Mouse (Mus musculus) forebrain, embryonic 16.5 days (tissue): ENCODE results near the gene Ppp5c. TPM values are rescaled to one million over a fixed set of nuclear protein-coding genes. Genes with fewer than 3 reads are reported as not detected.

Experiments used
- ATAC-seq: fragments of 200-750 bp; cut with Nextera tagmentation; 2 replicates; pipeline ENCODE4 v1.8.0; 2017; ENCODE audit warnings: mild to moderate bottlenecking, moderate library complexity
- H3K27ac ChIP-seq: fragments of 300-500 bp; sonication (generic); 2 replicates; pipeline ENCODE4 v1.5.1; 2014; ENCODE audit warnings: low read length, control low read depth
- H3K27me3 ChIP-seq: fragments of 300-500 bp; sonication (generic); replicated peaks from 2 replicates; pipeline ENCODE4 v1.6.1; 2014; ENCODE audit warnings: low read length; ENCODE audit not compliant: control insufficient read depth, insufficient read depth
- H3K36me3 ChIP-seq: fragments of 300-500 bp; sonication (generic); 2 replicates; pipeline ENCODE4 v1.6.1; 2014; ENCODE audit not compliant: control insufficient read depth, insufficient read depth
- H3K4me1 ChIP-seq: fragments of 300-500 bp; sonication (generic); replicated peaks from 2 replicates; pipeline ENCODE4 v1.6.1; 2014; ENCODE audit warnings: low read length; ENCODE audit not compliant: control insufficient read depth, insufficient read depth
- H3K4me2 ChIP-seq: fragments of 300-500 bp; sonication (generic); 2 replicates; pipeline ENCODE4 v1.6.1; 2014; ENCODE audit warnings: mild to moderate bottlenecking, low read length, control low read depth
- H3K4me3 ChIP-seq: fragments of 300-500 bp; sonication (generic); replicated peaks from 2 replicates; pipeline ENCODE4 v1.5.1; 2014; ENCODE audit warnings: mild to moderate bottlenecking, low read length, control low read depth
- H3K9ac ChIP-seq: fragments of 300-500 bp; sonication (generic); replicated peaks from 2 replicates; pipeline ENCODE4 v1.6.1; 2014; ENCODE audit warnings: low read depth, low read length, control low read depth
- H3K9me3 ChIP-seq: fragments of 300-500 bp; sonication (generic); 2 replicates; pipeline ENCODE4 v1.6.1; 2016; ENCODE audit warnings: low read length; ENCODE audit not compliant: control insufficient read depth
- WGBS: fragments of 180-500 bp; shearing (Covaris S2); extraction: QIAGEN DNeasy Blood & Tissue Kit; methylation state at CpG from one replicate; pipeline ENCODE4 v1.1.7; 2014; 5-methylcytosine and 5-hydroxymethylcytosine counted together
- polyA plus RNA-seq: library from polyadenylated mRNA; unstranded; fragments of >200 nt; fragmentation: Nextera tagmentation; extraction: Ambion mirVana; gene quantifications from 2 replicates; pipeline ENCODE4 v1.2.1, GENCODE M21; 2015

Gene Ppp5c
- polyA plus RNA-seq, 1 experiment from 2014 or later, result 121 TPM

DNA sequence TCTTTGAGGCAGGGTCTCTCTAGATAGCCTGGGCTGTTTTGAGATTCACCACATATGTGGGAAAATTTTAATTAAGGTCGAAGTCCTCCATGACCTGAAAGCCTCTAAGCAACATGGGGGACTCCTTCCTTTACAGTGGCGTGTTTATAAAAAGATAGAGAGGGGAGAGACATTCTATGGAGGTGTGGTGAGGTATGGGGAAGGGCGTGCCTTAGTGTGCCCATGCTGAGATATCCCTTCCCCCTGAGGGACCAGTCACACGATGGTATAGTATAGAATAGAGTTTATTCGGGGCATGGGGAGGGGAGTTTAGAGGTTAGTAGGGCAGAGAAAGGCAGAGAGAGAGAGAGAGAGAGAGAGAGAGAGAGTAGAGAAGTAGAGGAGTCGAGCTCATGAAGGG lies 49.6 kb downstream of the Ppp5c start:
- ATAC-seq, result no peak
- 73% methylated on average over 6 of the region's 6 CpGs for WGBS
- Histone ChIP-seq H3K27ac (no peak overlapping the region), H3K4me1 (peaks cover 15% of the 10 kb centered on the region), H3K9me3 (no peaks in the 10 kb centered on the region), H3K4me2 (no peak overlapping the region), H3K27me3 (no peaks in the 10 kb centered on the region), H3K4me3 (no peak overlapping the region), H3K9ac (no peak overlapping the region), H3K36me3 (no peaks in the 10 kb centered on the region)

DNA sequence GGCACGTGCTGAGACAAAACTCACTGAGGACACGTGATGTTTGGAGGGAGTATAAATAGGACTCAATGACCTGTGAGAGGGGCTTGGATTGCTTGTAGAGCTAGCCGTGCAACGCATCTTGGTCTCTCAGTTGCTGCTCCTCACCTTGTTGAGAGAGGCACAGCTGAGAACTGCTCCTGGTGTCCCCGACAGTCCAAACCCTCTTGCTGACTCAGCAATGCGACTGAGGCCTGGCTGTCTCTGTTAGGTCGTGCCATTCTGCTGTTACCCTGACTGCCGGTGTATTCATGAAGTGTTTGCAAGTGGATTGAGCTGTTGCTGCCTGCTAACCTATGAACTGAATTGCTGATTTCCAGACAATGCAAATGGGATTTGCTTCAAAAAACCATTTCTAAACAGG lies 51.4 kb downstream of the Ppp5c start:
- no peak overlapping the region for H3K27ac ChIP-seq
- no peak overlapping the region for H3K4me3 ChIP-seq
- H3K36me3 ChIP-seq, result no peaks in the 10 kb centered on the region
- H3K9ac ChIP-seq, result no peak overlapping the region
- no peaks in the 10 kb centered on the region for H3K27me3 ChIP-seq
- H3K4me1 ChIP-seq, result peaks cover 7% of the 10 kb centered on the region
- WGBS, result 58% methylated on average over 8 of the region's 8 CpGs
- H3K4me2 ChIP-seq, result no peak overlapping the region
- ATAC-seq, result no peak
- H3K9me3 ChIP-seq, result no peaks in the 10 kb centered on the region

DNA sequence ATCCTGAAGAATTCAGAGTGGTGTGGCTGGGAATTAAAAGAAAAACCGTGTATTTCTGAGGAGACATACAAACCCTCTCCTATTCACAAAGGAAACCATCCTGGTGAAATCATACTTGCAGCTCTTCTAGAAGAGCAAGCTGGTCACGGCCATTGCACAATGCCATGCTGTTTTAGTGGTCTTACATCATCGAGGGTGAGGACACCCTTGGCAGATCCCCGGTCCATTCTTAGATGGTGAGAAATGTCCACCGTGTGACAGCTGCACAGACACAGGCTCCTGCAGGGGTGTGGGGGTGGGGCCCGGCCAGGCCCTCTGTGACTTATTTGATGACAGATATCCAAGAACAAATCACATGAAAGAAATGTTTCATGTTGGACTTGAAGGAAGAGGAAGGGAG lies 53.7 kb downstream of the Ppp5c start:
- H3K27ac ChIP-seq, result no peak overlapping the region
- H3K9me3 ChIP-seq, result no peaks in the 10 kb centered on the region
- no peak overlapping the region for H3K4me2 ChIP-seq
- no peak overlapping the region for H3K4me3 ChIP-seq
- no peaks in the 10 kb centered on the region for H3K36me3 ChIP-seq
- WGBS, result 75% methylated on average over 6 of the region's 6 CpGs
- no peaks in the 10 kb centered on the region for H3K27me3 ChIP-seq
- H3K4me1 ChIP-seq, result no peaks in the 10 kb centered on the region
- H3K9ac ChIP-seq, result no peak overlapping the region
- ATAC-seq, result no peak

DNA sequence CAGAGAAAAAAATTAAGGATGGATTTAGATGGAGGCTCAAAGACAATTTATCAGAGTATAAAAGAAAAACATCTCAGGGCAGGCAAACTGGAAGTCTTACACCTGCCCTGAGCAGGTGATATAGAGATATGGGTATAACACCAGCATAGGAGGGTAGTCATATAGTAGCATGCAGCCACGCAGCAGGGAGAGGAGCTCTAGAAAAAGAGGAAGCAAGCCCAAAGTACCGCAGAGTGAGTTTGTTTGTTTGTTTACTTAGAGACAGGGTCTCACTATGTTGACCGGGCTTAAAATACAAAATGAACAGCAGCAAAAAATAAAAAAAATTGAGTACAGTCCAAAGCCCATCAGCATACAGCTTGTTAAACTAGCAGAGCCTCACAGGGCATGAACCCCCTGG lies 56.6 kb downstream of the Ppp5c start:
- 86% methylated on average over 3 of the region's 3 CpGs for WGBS
- no peak overlapping the region for H3K9ac ChIP-seq
- H3K9me3 ChIP-seq, result no peaks in the 10 kb centered on the region
- no peak for ATAC-seq
- no peaks in the 10 kb centered on the region for H3K4me1 ChIP-seq
- no peak overlapping the region for H3K4me2 ChIP-seq
- no peaks in the 10 kb centered on the region for H3K27me3 ChIP-seq
- H3K27ac ChIP-seq, result no peak overlapping the region
- no peaks in the 10 kb centered on the region for H3K36me3 ChIP-seq
- no peak overlapping the region for H3K4me3 ChIP-seq

DNA sequence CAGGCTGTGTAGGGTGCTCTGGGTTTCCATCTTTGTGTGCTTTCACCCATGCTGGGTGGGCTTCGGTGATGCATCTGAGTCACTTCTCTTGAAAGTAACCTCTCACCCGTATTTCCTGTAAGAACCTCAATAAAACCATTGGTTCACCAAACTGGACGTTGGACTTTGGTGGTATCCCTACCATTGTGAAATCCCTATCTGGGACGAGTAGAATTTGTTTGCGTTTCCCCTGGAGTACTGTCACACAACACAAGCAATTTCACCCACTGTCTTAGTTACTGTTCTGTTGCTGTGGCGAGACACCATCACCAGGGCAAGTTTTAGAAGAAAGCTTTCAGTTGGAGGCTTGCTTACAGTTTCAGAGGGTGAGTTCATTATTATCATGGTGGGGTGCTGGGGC lies 59.3 kb downstream of the Ppp5c start:
- Histone ChIP-seq H3K4me2 (no peak overlapping the region), H3K9ac (no peak overlapping the region), H3K27me3 (no peaks in the 10 kb centered on the region), H3K4me3 (no peak overlapping the region), H3K4me1 (no peaks in the 10 kb centered on the region), H3K36me3 (no peaks in the 10 kb centered on the region), H3K9me3 (no peaks in the 10 kb centered on the region), H3K27ac (no peak overlapping the region)
- WGBS, result 88% methylated on average over 6 of the region's 6 CpGs
- ATAC-seq, result no peak

DNA sequence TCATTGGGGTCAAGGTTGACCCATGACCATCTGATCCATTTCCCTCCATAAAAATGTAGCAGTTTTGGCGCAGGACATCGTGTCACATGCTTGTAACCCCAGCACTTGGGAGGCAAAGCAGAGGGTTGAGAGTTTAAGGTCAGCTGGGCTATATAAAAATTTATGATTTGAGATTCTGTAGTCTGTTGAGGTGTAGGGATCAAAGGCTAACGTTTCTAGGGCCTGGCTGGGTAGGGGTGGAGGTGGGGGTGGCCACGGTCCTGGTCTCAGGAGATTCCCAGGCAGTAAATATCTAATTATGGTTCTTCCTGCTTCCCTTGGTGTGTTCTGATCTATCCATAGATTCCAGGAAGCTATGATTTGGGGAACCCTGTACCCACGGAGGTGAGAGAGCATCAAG lies 66.0 kb downstream of the Ppp5c start:
- no peak for ATAC-seq
- WGBS, result 81% methylated on average over 5 of the region's 5 CpGs
- H3K9ac ChIP-seq, result no peak overlapping the region
- no peak overlapping the region for H3K4me3 ChIP-seq
- H3K36me3 ChIP-seq, result no peaks in the 10 kb centered on the region
- peaks cover 48% of the 10 kb centered on the region for H3K4me1 ChIP-seq
- H3K9me3 ChIP-seq, result no peaks in the 10 kb centered on the region
- H3K27me3 ChIP-seq, result no peaks in the 10 kb centered on the region
- peak overlapping the region; percentile 1; the same call in 1 of the 2 replicates for H3K4me2 ChIP-seq
- no peak overlapping the region for H3K27ac ChIP-seq

DNA sequence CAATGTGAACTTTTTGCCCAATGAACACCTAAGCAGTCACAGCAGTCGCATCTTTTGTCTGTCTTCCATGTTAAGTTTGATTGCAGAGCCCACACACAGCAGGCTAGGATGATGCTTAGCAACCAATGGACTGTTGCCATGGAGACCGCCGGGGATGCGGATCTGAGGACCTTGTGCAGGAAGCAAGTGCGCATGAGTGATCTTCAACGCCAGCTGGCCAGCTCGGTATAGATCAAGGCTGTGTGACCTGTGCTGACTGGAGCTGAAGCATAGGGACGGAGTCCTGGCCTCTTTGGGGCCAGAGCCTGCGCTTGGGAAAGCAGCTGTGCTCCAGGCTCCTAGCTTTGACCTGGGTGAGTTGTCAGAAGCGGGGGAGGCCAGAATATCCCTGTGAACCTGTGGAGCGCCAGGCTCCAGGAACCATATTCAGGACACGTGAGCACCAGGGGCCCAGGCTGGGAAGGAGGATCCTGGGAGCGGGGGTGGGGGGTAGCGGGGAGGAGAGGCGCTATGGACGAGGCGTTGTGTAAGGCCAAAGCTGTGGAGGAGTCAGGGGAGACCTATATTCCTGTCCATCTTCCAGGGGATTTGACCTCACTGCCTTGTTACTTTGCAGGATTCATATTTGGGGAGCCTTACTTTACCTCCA lies 68.1 kb downstream of the Ppp5c start, which contains the start of gene Pnmal1:
Gene Pnmal1, plus strand, starts transcription at position 141 of the 649 bp plus-strand sequence.
- no peaks in the 10 kb centered on the region for H3K27me3 ChIP-seq
- peak within 1 kb of the TSS; percentile 47 for H3K4me3 ChIP-seq
- ATAC-seq, result peak; percentile 90
- peak within 1 kb of the TSS; percentile 60 for H3K9ac ChIP-seq
- peak within 1 kb of the TSS; percentile 67 for H3K4me2 ChIP-seq
- H3K36me3 ChIP-seq, result no peaks in the 10 kb centered on the region
- peaks cover 53% of the 10 kb centered on the region for H3K4me1 ChIP-seq
- WGBS, result 4% methylated on average over 17 of the region's 17 CpGs
- H3K9me3 ChIP-seq, result no peaks in the 10 kb centered on the region
- H3K27ac ChIP-seq, result peak within 1 kb of the TSS; percentile 90

DNA sequence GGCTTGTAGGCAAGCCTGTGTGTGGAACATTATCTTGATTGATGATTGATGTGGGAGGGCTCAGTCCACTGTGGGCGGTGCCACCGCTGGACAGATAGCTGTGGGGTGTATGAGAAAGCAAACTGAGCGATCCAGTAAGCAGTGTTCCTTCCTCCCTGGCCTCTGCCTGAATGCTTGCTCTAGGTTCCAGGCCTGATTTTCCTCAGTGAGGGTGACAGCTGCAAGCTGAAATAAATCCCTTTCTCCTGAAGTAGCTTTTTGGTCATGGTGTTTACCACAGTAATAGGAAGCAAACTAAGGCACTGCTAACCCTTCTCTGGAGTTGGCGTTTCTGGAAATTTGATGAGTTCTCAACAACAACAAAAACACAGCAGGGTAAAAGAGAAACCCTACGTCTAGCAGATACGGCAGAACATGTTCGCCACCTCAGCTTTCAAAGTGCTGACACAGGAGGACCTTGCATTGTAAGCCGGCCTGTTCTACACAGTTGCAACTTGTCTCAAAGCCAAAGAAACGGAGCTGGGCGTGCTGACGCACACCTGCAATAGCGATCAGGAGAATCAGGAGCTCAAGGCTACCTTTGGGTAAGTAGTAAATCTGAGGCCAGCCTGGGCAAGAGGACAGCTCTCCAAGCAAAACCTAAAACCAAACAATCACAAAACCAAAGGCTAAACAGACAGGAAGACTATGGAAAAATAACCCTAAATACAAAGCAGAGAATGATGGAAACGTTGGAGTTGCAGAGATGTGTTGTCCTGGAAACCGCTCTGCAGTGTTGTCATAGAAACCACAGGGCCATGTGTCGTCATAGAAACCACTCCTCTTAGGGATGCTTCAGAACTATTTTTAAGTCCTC lies 71.1 kb downstream of the Ppp5c start:
- Histone ChIP-seq H3K27ac (peak overlapping the region; percentile 95), H3K27me3 (no peaks in the 10 kb centered on the region), H3K9me3 (no peaks in the 10 kb centered on the region), H3K4me3 (no peak overlapping the region), H3K9ac (0 out of 2 replicates have a peak overlapping the region, but pooled peaks have one; percentile 25), H3K4me2 (peak overlapping the region; percentile 47), H3K4me1 (peaks cover 49% of the 10 kb centered on the region), H3K36me3 (no peaks in the 10 kb centered on the region)
- 27% methylated on average over 15 of the region's 15 CpGs for WGBS
- ATAC-seq, result peak; percentile 77

DNA sequence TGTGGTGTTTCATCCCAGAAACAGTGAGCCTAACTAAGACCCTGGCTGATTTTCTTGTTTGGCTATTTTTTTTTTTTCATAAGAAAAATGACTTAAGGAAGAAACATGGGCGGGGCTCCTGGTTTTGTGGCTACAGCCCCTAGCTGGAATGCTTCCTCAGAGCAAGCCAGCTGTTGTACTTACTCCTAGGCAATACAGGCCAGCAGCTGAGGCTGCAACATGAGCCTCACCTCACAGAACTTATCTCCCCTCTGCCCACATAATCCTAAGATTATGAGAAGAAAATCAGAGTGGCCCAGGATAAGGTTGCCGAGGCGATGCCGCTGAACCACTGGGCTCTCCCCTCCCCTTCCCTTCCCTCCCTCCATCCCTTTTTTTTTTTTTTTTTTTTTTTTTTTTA lies 72.0 kb downstream of the Ppp5c start:
- H3K9me3 ChIP-seq, result no peaks in the 10 kb centered on the region
- no peak overlapping the region for H3K4me3 ChIP-seq
- H3K27ac ChIP-seq, result no peak overlapping the region; the same call in 1 of the 2 replicates
- ATAC-seq, result no peak
- peaks cover 40% of the 10 kb centered on the region for H3K4me1 ChIP-seq
- no peaks in the 10 kb centered on the region for H3K36me3 ChIP-seq
- no peak overlapping the region for H3K9ac ChIP-seq
- WGBS, result 92% methylated on average over 4 of the region's 4 CpGs
- no peak overlapping the region for H3K4me2 ChIP-seq
- no peaks in the 10 kb centered on the region for H3K27me3 ChIP-seq
